Mouse (Mus musculus): Measurements from ENCODE around the gene Tpk1.

GRCm38 (mm10) chr6:43520218-43520617 lies 145.9 kb downstream of the Tpk1 start:
- no peak for TF ChIP-seq CTCF (conservative IDR thresholded peaks at IDR 0.05; ENCODE audit: insufficient read depth, insufficient read length, low read depth, low read length)
- TF ChIP-seq POLR2A (IDR thresholded peaks at IDR 0.05; ENCODE audit: low read depth, low read length): no peak
